Mouse (Mus musculus): Measurements from ENCODE around the gene Pygo1. TPM values are rescaled to one million over a fixed set of nuclear protein-coding genes. Genes with fewer than 3 reads are reported as not detected.

Pygo1 gene
- total and polyA plus RNA-seq, 2 experiments from 2014 or later, result 9.6 to 41.7 TPM

DNA sequence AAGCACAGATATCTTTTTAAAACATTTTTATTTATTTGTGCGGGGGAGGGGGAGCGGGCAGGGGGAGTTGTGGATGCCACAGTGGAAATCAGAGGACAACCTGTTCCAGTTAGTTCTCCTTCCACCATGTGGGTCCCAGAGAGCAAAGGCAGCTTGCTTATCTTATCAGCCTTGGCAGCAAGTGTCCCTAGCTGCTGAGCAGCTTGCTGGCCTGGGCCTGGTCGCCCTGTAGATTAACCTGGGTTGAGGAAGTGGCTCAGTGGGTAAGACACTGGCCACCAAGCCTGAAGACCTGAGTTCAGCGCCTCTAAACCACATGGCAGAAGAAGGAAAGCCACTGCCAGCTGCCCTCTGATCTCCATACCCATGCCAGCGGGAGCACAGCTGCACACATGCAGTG lies 22.8 kb upstream of the Pygo1 start:
- Histone ChIP-seq H3K36me3 (ENCODE audit: insufficient read depth) (no peaks in the 10 kb centered on the region), H3K9me3 (ENCODE audit: low read length) (no peaks in the 10 kb centered on the region), H3K27me3 (ENCODE audit: insufficient read depth, low read length) (no peaks in the 10 kb centered on the region), H3K4me2 (ENCODE audit: low read depth) (no peak overlapping the region), H3K9ac (no peak overlapping the region), H3K4me3 (ENCODE audit: low read depth, low read length) (no peak overlapping the region), H3K4me1 (ENCODE audit: insufficient read depth) (no peaks in the 10 kb centered on the region), H3K27ac (ENCODE audit: low read depth, low read length) (no peak overlapping the region)
- DNase-seq (no peak), ATAC-seq (no peak)
- 94% methylated on average over 5 of the region's 5 CpGs for WGBS
- no peak for TF ChIP-seq CTCF (IDR thresholded peaks at IDR 0.05; ENCODE audit: low read depth)

DNA sequence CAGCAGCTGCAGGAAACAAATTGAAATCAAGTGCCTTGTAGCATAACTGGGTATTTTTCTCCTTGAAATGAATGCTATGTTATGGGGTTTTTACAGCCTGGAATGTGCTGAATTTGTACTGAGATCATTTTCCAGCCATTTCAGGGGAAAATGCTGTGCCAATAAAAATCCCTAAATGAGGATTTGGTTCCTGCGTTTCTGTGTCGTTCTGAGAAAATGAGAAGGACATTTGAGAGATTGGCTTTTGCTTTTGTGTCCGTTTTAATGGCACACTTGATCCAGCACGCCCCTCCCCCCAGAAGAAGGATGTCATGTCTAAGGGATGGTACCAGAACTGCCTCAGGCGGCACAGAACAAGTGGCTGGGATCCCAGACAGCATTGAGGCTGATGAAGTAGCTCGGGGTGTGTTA lies 18.7 kb upstream of the Pygo1 start:
- no peak overlapping the region for H3K9ac ChIP-seq
- TF ChIP-seq CTCF (IDR thresholded peaks at IDR 0.05; ENCODE audit: low read depth), result no peak
- no peaks in the 10 kb centered on the region for H3K9me3 ChIP-seq (ENCODE audit: low read length)
- no peaks in the 10 kb centered on the region for H3K4me1 ChIP-seq (ENCODE audit: insufficient read depth)
- H3K36me3 ChIP-seq (ENCODE audit: insufficient read depth), result no peaks in the 10 kb centered on the region
- WGBS, result 51% methylated on average over 6 of the region's 6 CpGs
- no peaks in the 10 kb centered on the region for H3K27me3 ChIP-seq (ENCODE audit: insufficient read depth, low read length)
- H3K4me3 ChIP-seq (ENCODE audit: low read depth, low read length), result no peak overlapping the region
- H3K4me2 ChIP-seq (ENCODE audit: low read depth), result no peak overlapping the region
- peak; percentile 63 for DNase-seq
- peak overlapping the region; percentile 74 for H3K27ac ChIP-seq (ENCODE audit: low read depth, low read length)
- ATAC-seq, result peak; percentile 88

DNA sequence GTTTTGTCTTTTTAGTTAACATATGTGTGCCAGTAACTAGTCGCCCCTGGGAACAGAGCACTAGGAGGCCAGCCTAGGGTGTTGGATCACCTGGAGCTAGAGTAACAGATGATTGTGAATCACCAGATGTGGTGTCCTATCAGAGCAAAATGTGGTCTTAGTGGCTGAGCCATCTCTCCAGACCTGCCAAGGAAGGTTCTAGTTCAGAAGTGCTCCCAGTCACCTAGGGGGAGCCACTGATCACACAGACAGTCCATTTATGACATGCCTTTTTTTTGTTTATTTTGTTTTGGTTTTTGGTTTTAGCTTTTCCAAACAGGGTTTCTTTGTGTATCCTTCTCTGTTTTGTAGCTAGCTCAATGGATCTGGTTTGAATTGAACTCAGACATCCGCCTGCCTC lies 14.1 kb upstream of the Pygo1 start:
- WGBS, result 89% methylated on average over 2 of the region's 2 CpGs
- no peaks in the 10 kb centered on the region for H3K36me3 ChIP-seq (ENCODE audit: insufficient read depth)

DNA sequence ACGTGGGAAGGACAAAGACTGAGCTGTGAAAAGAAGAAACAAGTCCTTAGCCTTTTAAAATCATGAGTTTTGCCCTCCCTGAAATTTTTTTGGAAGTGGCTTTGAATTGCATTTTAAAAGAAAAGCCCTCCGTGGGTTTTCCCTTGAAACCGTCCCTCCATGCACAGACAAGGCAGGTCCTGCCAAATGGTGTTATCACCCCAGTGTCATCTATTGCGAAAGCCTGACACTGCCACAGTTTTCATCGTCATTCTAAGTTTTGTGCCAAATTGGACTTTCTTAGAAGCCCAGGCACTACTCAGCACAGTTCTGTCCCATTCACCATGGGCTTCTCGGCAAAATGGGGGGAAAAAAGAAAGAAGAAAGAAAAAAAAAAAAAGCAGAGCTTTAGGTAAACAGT lies 11.9 kb upstream of the Pygo1 start:
- Histone ChIP-seq H3K9me3 (ENCODE audit: low read length) (no peaks in the 10 kb centered on the region), H3K9ac (no peak overlapping the region), H3K36me3 (ENCODE audit: insufficient read depth) (no peaks in the 10 kb centered on the region), H3K27me3 (ENCODE audit: insufficient read depth, low read length) (no peaks in the 10 kb centered on the region), H3K4me2 (ENCODE audit: low read depth) (no peak overlapping the region), H3K4me3 (ENCODE audit: low read depth, low read length) (no peak overlapping the region), H3K27ac (ENCODE audit: low read depth, low read length) (no peak overlapping the region), H3K4me1 (ENCODE audit: insufficient read depth) (no peaks in the 10 kb centered on the region)
- 48% methylated on average over 6 of the region's 6 CpGs for WGBS
- DNase-seq (no peak), ATAC-seq (no peak)
- TF ChIP-seq CTCF (IDR thresholded peaks at IDR 0.05; ENCODE audit: low read depth), result no peak

More for the DNA sequence above, 14.1 kb upstream of the Pygo1 start:
- Histone ChIP-seq H3K9ac (no peak overlapping the region), H3K27ac (ENCODE audit: low read depth, low read length) (no peak overlapping the region), H3K4me3 (ENCODE audit: low read depth, low read length) (no peak overlapping the region), H3K9me3 (ENCODE audit: low read length) (no peaks in the 10 kb centered on the region), H3K27me3 (ENCODE audit: insufficient read depth, low read length) (no peaks in the 10 kb centered on the region), H3K4me2 (ENCODE audit: low read depth) (no peak overlapping the region), H3K4me1 (ENCODE audit: insufficient read depth) (no peaks in the 10 kb centered on the region)
- DNase-seq (no peak), ATAC-seq (no peak)
- TF ChIP-seq CTCF (IDR thresholded peaks at IDR 0.05; ENCODE audit: low read depth), result no peak

DNA sequence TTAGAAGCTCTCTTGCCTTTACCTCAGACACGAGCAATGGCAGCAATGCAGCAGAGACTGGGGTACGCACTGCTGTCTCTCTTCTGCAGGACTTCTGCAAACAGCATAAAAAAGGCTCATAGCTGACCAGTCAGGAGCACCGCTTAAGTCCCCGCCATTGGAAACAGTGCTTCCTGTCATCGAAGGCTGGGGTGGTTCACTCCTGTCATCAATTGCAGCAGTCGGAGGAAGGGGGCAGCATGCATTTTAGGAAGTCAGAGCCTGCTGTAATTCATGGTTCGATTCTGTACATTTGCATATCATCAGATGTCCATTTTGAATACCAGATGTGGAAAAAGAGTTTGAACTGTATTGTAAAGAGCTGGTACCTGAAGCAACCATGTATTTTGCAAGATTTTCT lies 9.7 kb upstream of the Pygo1 start:
- TF ChIP-seq CTCF (IDR thresholded peaks at IDR 0.05; ENCODE audit: low read depth), result no peak
- Histone ChIP-seq H3K4me1 (ENCODE audit: insufficient read depth) (no peaks in the 10 kb centered on the region), H3K27ac (ENCODE audit: low read depth, low read length) (no peak overlapping the region), H3K9me3 (ENCODE audit: low read length) (no peaks in the 10 kb centered on the region), H3K27me3 (ENCODE audit: insufficient read depth, low read length) (no peaks in the 10 kb centered on the region), H3K4me2 (ENCODE audit: low read depth) (no peak overlapping the region), H3K36me3 (ENCODE audit: insufficient read depth) (no peaks in the 10 kb centered on the region), H3K4me3 (ENCODE audit: low read depth, low read length) (no peak overlapping the region), H3K9ac (no peak overlapping the region)
- WGBS, result 71% methylated on average over 7 of the region's 7 CpGs
- DNase-seq, result no peak
- no peak for ATAC-seq

DNA sequence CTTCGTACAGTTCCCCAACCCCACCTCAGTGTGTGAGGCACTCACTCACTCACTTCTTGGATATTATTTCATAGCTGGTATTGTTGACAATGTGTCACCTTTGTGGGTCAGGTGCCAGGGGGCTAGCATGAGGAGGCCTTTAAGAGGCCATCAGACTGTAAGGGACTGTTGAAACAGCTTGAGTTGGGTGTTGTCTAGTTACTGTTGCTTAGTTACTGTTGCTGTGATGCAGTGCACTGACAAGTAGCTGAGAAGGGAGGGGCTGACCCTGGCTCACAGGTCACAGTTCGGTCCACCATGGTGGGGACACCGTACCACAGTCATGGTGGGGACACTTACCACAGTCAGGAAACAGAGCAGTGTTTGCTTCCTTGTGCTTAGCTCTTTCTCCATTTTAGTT lies 2.4 kb upstream of the Pygo1 start:
- Histone ChIP-seq H3K4me3 (ENCODE audit: low read depth, low read length) (no peak overlapping the region), H3K36me3 (ENCODE audit: insufficient read depth) (no peaks in the 10 kb centered on the region), H3K27me3 (ENCODE audit: insufficient read depth, low read length) (no peaks in the 10 kb centered on the region), H3K9ac (no peak overlapping the region), H3K27ac (ENCODE audit: low read depth, low read length) (no peak overlapping the region), H3K4me2 (ENCODE audit: low read depth) (no peak overlapping the region), H3K9me3 (ENCODE audit: low read length) (no peaks in the 10 kb centered on the region), H3K4me1 (ENCODE audit: insufficient read depth) (peaks cover 15% of the 10 kb centered on the region; the same call in 1 of the 2 replicates)
- WGBS, result 85% methylated on average over 3 of the region's 3 CpGs
- no peak for DNase-seq
- TF ChIP-seq CTCF (IDR thresholded peaks at IDR 0.05; ENCODE audit: low read depth), result no peak
- ATAC-seq, result no peak

DNA sequence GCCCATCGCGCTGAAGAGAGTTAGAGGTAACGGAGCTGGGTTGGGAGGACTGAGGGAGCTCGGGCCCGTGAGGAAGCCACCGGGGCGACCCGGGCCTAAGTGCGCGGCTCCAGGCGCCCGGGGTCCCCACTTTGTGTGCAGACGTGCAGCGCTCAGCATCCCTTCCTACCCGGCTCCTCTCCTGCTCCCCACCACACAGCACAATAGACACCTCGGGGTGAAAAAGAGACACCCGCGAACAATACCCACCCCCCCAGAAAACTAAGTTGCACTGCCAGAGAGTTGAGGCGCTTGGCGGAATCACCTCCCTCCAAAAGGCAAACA lies 452 bp downstream of the Pygo1 start:
- no peak for TF ChIP-seq CTCF (IDR thresholded peaks at IDR 0.05; ENCODE audit: low read depth)
- Histone ChIP-seq H3K4me2 (ENCODE audit: low read depth) (peak overlapping the region; percentile 96), H3K9me3 (ENCODE audit: low read length) (no peaks in the 10 kb centered on the region), H3K27me3 (ENCODE audit: insufficient read depth, low read length) (no peaks in the 10 kb centered on the region), H3K4me3 (ENCODE audit: low read depth, low read length) (peak overlapping the region; percentile 75), H3K9ac (peak overlapping the region; percentile 85), H3K27ac (ENCODE audit: low read depth, low read length) (peak overlapping the region; percentile 92), H3K4me1 (ENCODE audit: insufficient read depth) (peaks cover 15% of the 10 kb centered on the region; the same call in 1 of the 2 replicates), H3K36me3 (ENCODE audit: insufficient read depth) (no peaks in the 10 kb centered on the region)
- DNase-seq, result peak; percentile 63
- ATAC-seq, result peak; percentile 62
- under 1% methylated on average over 20 of the region's 20 CpGs for WGBS
